Mouse (Mus musculus) ovary, postnatal 10 days (tissue): ENCODE data around the gene Ccdc14.
"Not testable (repeated sequence)": the region's sequence is repeated elsewhere in the genome, so short reads cannot be mapped to it uniquely, and the experiment has no call there.

Experiments used
- DNase-seq: peaks from one replicate; pipeline ENCODE4 v3.0.0; 2022; ENCODE audit warnings: low spot score

The Ccdc14 gene

GRCm38 (mm10) chr16:34711481-34711880 lies 21.1 kb downstream of the Ccdc14 start:
- no peak for DNase-seq

- DNase-seq = no peak
Observed at GRCm38 (mm10) chr16:34725156-34725555, 34.7 kb downstream of the Ccdc14 start.

- not testable (repeated sequence) for DNase-seq
Observed at GRCm38 (mm10) chr16:34728610-34729009, 38.2 kb downstream of the Ccdc14 start.

GRCm38 (mm10) chr16:34729371-34729770 lies 39.0 kb downstream of the Ccdc14 start:
- no peak for DNase-seq

- DNase-seq = no peak
Observed at GRCm38 (mm10) chr16:34738656-34739233, 48.3 kb downstream of the Ccdc14 start.

GRCm38 (mm10) chr16:34742930-34743329 lies 52.5 kb downstream of the Ccdc14 start:
- DNase-seq = no peak

- peak; percentile 72 for DNase-seq
Observed at GRCm38 (mm10) chr16:34745065-34745585, 54.7 kb downstream of the Ccdc14 start, which contains the start of gene Mylk. Gene Mylk, plus strand, starts transcription at chr16:34745210.

- DNase-seq = no peak
Observed at GRCm38 (mm10) chr16:34748081-34748720, 57.8 kb downstream of the Ccdc14 start.

- no peak for DNase-seq
Observed at GRCm38 (mm10) chr16:34749536-34749935, 59.1 kb downstream of the Ccdc14 start.

GRCm38 (mm10) chr16:34752026-34752425 lies 61.6 kb downstream of the Ccdc14 start:
- no peak for DNase-seq

- DNase-seq = no peak
Observed at GRCm38 (mm10) chr16:34752977-34753376, 62.6 kb downstream of the Ccdc14 start.

- no peak for DNase-seq
Observed at GRCm38 (mm10) chr16:34756991-34757390, 66.6 kb downstream of the Ccdc14 start.

GRCm38 (mm10) chr16:34758205-34758604 lies 67.8 kb downstream of the Ccdc14 start:
- DNase-seq = no peak

- no peak for DNase-seq
Observed at GRCm38 (mm10) chr16:34763959-34764591, 73.7 kb downstream of the Ccdc14 start.

- DNase-seq = no peak
Observed at GRCm38 (mm10) chr16:34765666-34766065, 75.2 kb downstream of the Ccdc14 start.

- DNase-seq = no peak
Observed at GRCm38 (mm10) chr16:34766193-34766592, 75.8 kb downstream of the Ccdc14 start.

- no peak for DNase-seq
Observed at GRCm38 (mm10) chr16:34767443-34767842, 77.0 kb downstream of the Ccdc14 start.

GRCm38 (mm10) chr16:34768436-34768835 lies 78.0 kb downstream of the Ccdc14 start:
- DNase-seq = no peak

GRCm38 (mm10) chr16:34770127-34770526 lies 79.7 kb downstream of the Ccdc14 start:
- DNase-seq = no peak

- DNase-seq = no peak
Observed at GRCm38 (mm10) chr16:34772445-34773032, 82.1 kb downstream of the Ccdc14 start.
